In genomic region chr12:102092342-102093094, GRCm38 (mm10) we compare ENCODE assay signal across 32 mouse cellular contexts. TPM values are rescaled to one million over a fixed set of nuclear protein-coding genes. Genes with fewer than 3 reads are reported as not detected.
"Had no signal": no experiment of that assay in that cellular context is flagged by ENCODE, and none has a peak within 500 bp of the region (broad histone marks: within the 10 kb centered on the region; RNA-seq: fewer than 3 reads in every experiment).

No protein-coding gene starts in this region.

- DNase-seq: heart, postnatal 14 days; heart, postnatal 36 days; heart, postnatal 4 days; kidney, adult 11 months; kidney, adult 18-20 months; kidney, adult 2 months; kidney, adult 8-10 months; kidney, adult 9 months; kidney, postnatal 10 days; kidney, postnatal 14 days; kidney, postnatal 25 days; kidney, postnatal 36 days; kidney, postnatal 4 days; layer of hippocampus, adult 9-11 months; layer of hippocampus, postnatal 36 days had no signal

- H3K27ac ChIP-seq: heart, embryonic 10.5 days; heart, embryonic 13.5 days; heart, embryonic 15.5 days; hindbrain, embryonic 10.5 days; hindbrain, embryonic 12.5 days; hindbrain, embryonic 13.5 days; hindbrain, embryonic 14.5 days; hindbrain, embryonic 15.5 days; hindbrain, postnatal 0 days; kidney, embryonic 15.5 days; kidney, postnatal 0 days; layer of hippocampus, adult 2 months; left cerebral cortex, adult 2 months had no signal

- ATAC-seq: hindbrain, embryonic 16.5 days; hindbrain, postnatal 0 days; inflammation-experienced regulatory T-cells, adult 6 months had no signal

- H3K9me3 ChIP-seq: heart, embryonic 10.5 days; heart, embryonic 12.5 days; heart, embryonic 13.5 days; heart, embryonic 15.5 days; hindbrain, embryonic 10.5 days; hindbrain, embryonic 12.5 days; hindbrain, embryonic 13.5 days; hindbrain, embryonic 15.5 days; kidney, embryonic 15.5 days had no signal

- H3K4me3 ChIP-seq: heart, embryonic 10.5 days; heart, embryonic 12.5 days; heart, embryonic 13.5 days; heart, embryonic 15.5 days; hindbrain, embryonic 10.5 days; hindbrain, embryonic 12.5 days; hindbrain, embryonic 13.5 days; hindbrain, embryonic 15.5 days; kidney, embryonic 15.5 days; layer of hippocampus, adult 2 months; left cerebral cortex, adult 2 months had no signal

- H3K36me3 ChIP-seq: heart, embryonic 10.5 days; heart, embryonic 12.5 days; heart, embryonic 13.5 days; heart, embryonic 15.5 days; hindbrain, embryonic 10.5 days; hindbrain, embryonic 12.5 days; hindbrain, embryonic 13.5 days; hindbrain, embryonic 15.5 days; kidney, embryonic 15.5 days had no signal

- H3K9ac ChIP-seq: heart, embryonic 12.5 days; heart, embryonic 13.5 days; heart, embryonic 15.5 days; hindbrain, embryonic 12.5 days; hindbrain, embryonic 13.5 days; hindbrain, embryonic 14.5 days; hindbrain, embryonic 15.5 days; kidney, embryonic 15.5 days had no signal

- H3K4me2 ChIP-seq: heart, embryonic 12.5 days; heart, embryonic 13.5 days; heart, embryonic 15.5 days; hindbrain, embryonic 12.5 days; hindbrain, embryonic 13.5 days; hindbrain, embryonic 14.5 days; hindbrain, embryonic 15.5 days; kidney, embryonic 15.5 days had no signal

- H3K27me3 ChIP-seq: heart, embryonic 12.5 days; heart, embryonic 13.5 days; heart, embryonic 15.5 days; hindbrain, embryonic 12.5 days; hindbrain, embryonic 13.5 days; hindbrain, embryonic 15.5 days; kidney, embryonic 15.5 days had no signal

- H3K4me1 ChIP-seq: hindbrain, embryonic 10.5 days; hindbrain, embryonic 12.5 days; hindbrain, embryonic 13.5 days; hindbrain, embryonic 15.5 days; kidney, embryonic 15.5 days had no signal

RNA-seq across cellular contexts. Expression of gene Slc24a4, which starts 36.0 kb away (rescaled TPM):
- polyA plus RNA-seq: inflammation-experienced regulatory T-cells, adult 6 months; kidney, embryonic 14.5 days; kidney, postnatal 0 days had no signal
